Mouse (Mus musculus): Measurements from ENCODE around the gene Gap43. TPM values are rescaled to one million over a fixed set of nuclear protein-coding genes. Genes with fewer than 3 reads are reported as not detected.
A peak's percentile ranks its signal among the peaks of the same experiment; 100 is the strongest.
"Not testable (repeated sequence)": the region's sequence is repeated elsewhere in the genome, so short reads cannot be mapped to it uniquely, and the experiment has no call there.

Gene Gap43
- polyA plus RNA-seq (2015; fragmentation: Nextera tagmentation; extraction: Ambion mirVana) = 49.2 and 55.5 TPM in 2 replicates

- ATAC-seq = 0 out of 2 replicates have a peak, but pooled peaks have one; percentile 59
- H3K4me3 ChIP-seq (ENCODE audit: low read length) = peak within 1 kb of the TSS; percentile 35
- H3K9ac ChIP-seq (ENCODE audit: low read depth, low read length) = peak within 1 kb of the TSS; percentile 37; the same call in 1 of the 2 replicates
- no peaks in the 10 kb centered on the region for H3K27me3 ChIP-seq (replicated peaks; ENCODE audit: control insufficient read depth, insufficient read depth, low read length)
- no peak within 1 kb of the TSS for H3K27ac ChIP-seq (ENCODE audit: low read length)
- WGBS = under 1% methylated on average over 18 of the region's 18 CpGs
- H3K4me1 ChIP-seq (ENCODE audit: control insufficient read depth, insufficient read depth, low read length) = peaks cover 19% of the 10 kb centered on the region
- no peaks in the 10 kb centered on the region for H3K36me3 ChIP-seq (ENCODE audit: control insufficient read depth, insufficient read depth, low read length)
- peak within 1 kb of the TSS; percentile 64 for H3K4me2 ChIP-seq (ENCODE audit: low read depth, low read length)
- no peaks in the 10 kb centered on the region for H3K9me3 ChIP-seq (ENCODE audit: control insufficient read depth, low read length)
Measured at GRCm38 (mm10) chr16:42340021-42340768, at the start of gene Gap43. TSS of gene Gap43 (minus strand) at chr16:42340651.

- no peaks in the 10 kb centered on the region for H3K4me1 ChIP-seq (ENCODE audit: control insufficient read depth, insufficient read depth, low read length)
- no peaks in the 10 kb centered on the region for H3K36me3 ChIP-seq (ENCODE audit: control insufficient read depth, insufficient read depth, low read length)
- H3K9ac ChIP-seq (ENCODE audit: low read depth, low read length) = no peak overlapping the region
- ATAC-seq = no peak
- no peak overlapping the region for H3K4me2 ChIP-seq (ENCODE audit: low read depth, low read length)
- no peak overlapping the region for H3K27ac ChIP-seq (ENCODE audit: low read length)
- no peaks in the 10 kb centered on the region for H3K9me3 ChIP-seq (ENCODE audit: control insufficient read depth, low read length)
- WGBS = 64% methylated on average over 4 of the region's 4 CpGs
- no peaks in the 10 kb centered on the region for H3K27me3 ChIP-seq (replicated peaks; ENCODE audit: control insufficient read depth, insufficient read depth, low read length)
- H3K4me3 ChIP-seq (ENCODE audit: low read length) = no peak overlapping the region
Measured at GRCm38 (mm10) chr16:42381328-42381838, 40.9 kb upstream of the Gap43 start.

- WGBS = 55% methylated on average over 3 of the region's 3 CpGs
- no peak for ATAC-seq
Measured at GRCm38 (mm10) chr16:42380641-42381040, 40.2 kb upstream of the Gap43 start.

GRCm38 (mm10) chr16:42370148-42370547, 29.7 kb upstream of the Gap43 start:
- no peak overlapping the region for H3K4me2 ChIP-seq (ENCODE audit: low read depth, low read length)
- H3K9me3 ChIP-seq (ENCODE audit: control insufficient read depth, low read length) = no peaks in the 10 kb centered on the region
- no peak overlapping the region for H3K27ac ChIP-seq (ENCODE audit: low read length)
- WGBS = 71% methylated on average over 6 of the region's 6 CpGs
- no peak overlapping the region for H3K4me3 ChIP-seq (ENCODE audit: low read length)
- no peak for ATAC-seq
- no peaks in the 10 kb centered on the region for H3K27me3 ChIP-seq (replicated peaks; ENCODE audit: control insufficient read depth, insufficient read depth, low read length)
- H3K4me1 ChIP-seq (ENCODE audit: control insufficient read depth, insufficient read depth, low read length) = no peaks in the 10 kb centered on the region
- no peaks in the 10 kb centered on the region for H3K36me3 ChIP-seq (ENCODE audit: control insufficient read depth, insufficient read depth, low read length)
- no peak overlapping the region for H3K9ac ChIP-seq (ENCODE audit: low read depth, low read length)

More at GRCm38 (mm10) chr16:42380641-42381040, 40.2 kb upstream of the Gap43 start:
- Histone ChIP-seq H3K27me3 (replicated peaks; ENCODE audit: control insufficient read depth, insufficient read depth, low read length) (no peaks in the 10 kb centered on the region), H3K9ac (ENCODE audit: low read depth, low read length) (no peak overlapping the region), H3K4me2 (ENCODE audit: low read depth, low read length) (no peak overlapping the region), H3K9me3 (ENCODE audit: control insufficient read depth, low read length) (no peaks in the 10 kb centered on the region), H3K4me1 (ENCODE audit: control insufficient read depth, insufficient read depth, low read length) (no peaks in the 10 kb centered on the region), H3K4me3 (ENCODE audit: low read length) (no peak overlapping the region), H3K27ac (ENCODE audit: low read length) (no peak overlapping the region), H3K36me3 (ENCODE audit: control insufficient read depth, insufficient read depth, low read length) (no peaks in the 10 kb centered on the region)

- H3K4me1 ChIP-seq (ENCODE audit: control insufficient read depth, insufficient read depth, low read length) = no peaks in the 10 kb centered on the region
- no peak overlapping the region for H3K4me3 ChIP-seq (ENCODE audit: low read length)
- no peak for ATAC-seq
- WGBS = 77% methylated on average over 6 of the region's 6 CpGs
- H3K4me2 ChIP-seq (ENCODE audit: low read depth, low read length) = no peak overlapping the region
- H3K27ac ChIP-seq (ENCODE audit: low read length) = no peak overlapping the region
- H3K9me3 ChIP-seq (ENCODE audit: control insufficient read depth, low read length) = no peaks in the 10 kb centered on the region
- H3K36me3 ChIP-seq (ENCODE audit: control insufficient read depth, insufficient read depth, low read length) = no peaks in the 10 kb centered on the region
- H3K9ac ChIP-seq (ENCODE audit: low read depth, low read length) = no peak overlapping the region
- H3K27me3 ChIP-seq (replicated peaks; ENCODE audit: control insufficient read depth, insufficient read depth, low read length) = no peaks in the 10 kb centered on the region
Measured at GRCm38 (mm10) chr16:42369346-42369745, 28.9 kb upstream of the Gap43 start.

GRCm38 (mm10) chr16:42360061-42360460, 19.6 kb upstream of the Gap43 start:
- H3K4me2 ChIP-seq (ENCODE audit: low read depth, low read length) = no peak overlapping the region
- H3K9ac ChIP-seq (ENCODE audit: low read depth, low read length) = no peak overlapping the region
- no peaks in the 10 kb centered on the region for H3K4me1 ChIP-seq (ENCODE audit: control insufficient read depth, insufficient read depth, low read length)
- H3K4me3 ChIP-seq (ENCODE audit: low read length) = no peak overlapping the region
- H3K9me3 ChIP-seq (ENCODE audit: control insufficient read depth, low read length) = no peaks in the 10 kb centered on the region
- no peaks in the 10 kb centered on the region for H3K36me3 ChIP-seq (ENCODE audit: control insufficient read depth, insufficient read depth, low read length)
- H3K27ac ChIP-seq (ENCODE audit: low read length) = no peak overlapping the region
- WGBS = 81% methylated on average over 4 of the region's 4 CpGs
- H3K27me3 ChIP-seq (replicated peaks; ENCODE audit: control insufficient read depth, insufficient read depth, low read length) = no peaks in the 10 kb centered on the region
- no peak for ATAC-seq

- no peak overlapping the region for H3K9ac ChIP-seq (ENCODE audit: low read depth, low read length)
- no peaks in the 10 kb centered on the region for H3K36me3 ChIP-seq (ENCODE audit: control insufficient read depth, insufficient read depth, low read length)
- WGBS = 93% methylated on average over 4 of the region's 4 CpGs
- no peak for ATAC-seq
- no peaks in the 10 kb centered on the region for H3K27me3 ChIP-seq (replicated peaks; ENCODE audit: control insufficient read depth, insufficient read depth, low read length)
- no peak overlapping the region for H3K27ac ChIP-seq (ENCODE audit: low read length)
- no peaks in the 10 kb centered on the region for H3K9me3 ChIP-seq (ENCODE audit: control insufficient read depth, low read length)
- H3K4me3 ChIP-seq (ENCODE audit: low read length) = no peak overlapping the region
- no peaks in the 10 kb centered on the region for H3K4me1 ChIP-seq (ENCODE audit: control insufficient read depth, insufficient read depth, low read length)
- no peak overlapping the region for H3K4me2 ChIP-seq (ENCODE audit: low read depth, low read length)
Measured at GRCm38 (mm10) chr16:42358058-42358457, 17.6 kb upstream of the Gap43 start.

GRCm38 (mm10) chr16:42350076-42350475, 9.6 kb upstream of the Gap43 start:
- Histone ChIP-seq H3K36me3 (ENCODE audit: control insufficient read depth, insufficient read depth, low read length) (no peaks in the 10 kb centered on the region), H3K4me2 (ENCODE audit: low read depth, low read length) (no peak overlapping the region), H3K9ac (ENCODE audit: low read depth, low read length) (no peak overlapping the region), H3K27ac (ENCODE audit: low read length) (no peak overlapping the region), H3K27me3 (replicated peaks; ENCODE audit: control insufficient read depth, insufficient read depth, low read length) (no peaks in the 10 kb centered on the region), H3K4me3 (ENCODE audit: low read length) (no peak overlapping the region), H3K9me3 (ENCODE audit: control insufficient read depth, low read length) (no peaks in the 10 kb centered on the region), H3K4me1 (ENCODE audit: control insufficient read depth, insufficient read depth, low read length) (no peaks in the 10 kb centered on the region)
- WGBS = 84% methylated on average over 2 of the region's 2 CpGs
- ATAC-seq = no peak

GRCm38 (mm10) chr16:42340865-42341264, 414 bp upstream of the Gap43 start:
- not testable (repeated sequence) for H3K9me3 ChIP-seq (ENCODE audit: control insufficient read depth, low read length); H3K36me3 ChIP-seq (ENCODE audit: control insufficient read depth, insufficient read depth, low read length); H3K4me3 ChIP-seq (ENCODE audit: low read length); H3K4me2 ChIP-seq (ENCODE audit: low read depth, low read length); H3K9ac ChIP-seq (ENCODE audit: low read depth, low read length); ATAC-seq; H3K27me3 ChIP-seq (replicated peaks; ENCODE audit: control insufficient read depth, insufficient read depth, low read length); H3K27ac ChIP-seq (ENCODE audit: low read length)
- WGBS = 26% methylated on average over 2 of the region's 3 CpGs
- H3K4me1 ChIP-seq (ENCODE audit: control insufficient read depth, insufficient read depth, low read length) = peaks cover 19% of the 10 kb centered on the region
